Mouse (Mus musculus): ENCODE results near the gene Cldn34a. TPM values are rescaled to one million over a fixed set of nuclear protein-coding genes. Genes with fewer than 3 reads are reported as not detected.
"Not testable (repeated sequence)": the region's sequence is repeated elsewhere in the genome, so short reads cannot be mapped to it uniquely, and the experiment has no call there.

Cldn34a gene
- polyA plus RNA-seq (2012; rRNA removed), result 12.2 and 15.0 TPM in 2 replicates

GRCm38 (mm10) chrX:152563034-152563433, at the start of gene Cldn34a:
Cldn34a (plus strand) TSS chrX:152563334.
- Histone ChIP-seq H3K36me3 (ENCODE audit: control insufficient read depth, insufficient read depth, low read length) (no peaks in the 10 kb centered on the region), H3K4me1 (ENCODE audit: control insufficient read depth, insufficient read depth, low read length) (no peaks in the 10 kb centered on the region), H3K27me3 (ENCODE audit: control insufficient read depth, insufficient read depth, low read length) (no peaks in the 10 kb centered on the region), H3K27ac (ENCODE audit: control insufficient read depth, insufficient read depth, low read depth, low read length) (no peak within 1 kb of the TSS), H3K4me3 (ENCODE audit: control insufficient read depth, low read depth, low read length) (no peak within 1 kb of the TSS)
- TF ChIP-seq CTCF (IDR thresholded peaks at IDR 0.05; ENCODE audit: control insufficient read depth, insufficient read depth, insufficient replicate concordance, low read depth, low read length) (no peak), POLR2A (IDR thresholded peaks at IDR 0.05; ENCODE audit: control insufficient read depth, low read depth, low read length) (no peak)

GRCm38 (mm10) chrX:152518611-152519010, 44.5 kb upstream of the Cldn34a start:
- H3K27ac ChIP-seq (ENCODE audit: control insufficient read depth, insufficient read depth, low read depth, low read length); H3K27me3 ChIP-seq (ENCODE audit: control insufficient read depth, insufficient read depth, low read length): not testable (repeated sequence)

GRCm38 (mm10) chrX:152545736-152546135, 17.4 kb upstream of the Cldn34a start:
- TF ChIP-seq POLR2A (IDR thresholded peaks at IDR 0.05; ENCODE audit: control insufficient read depth, low read depth, low read length), result no peak
- no peaks in the 10 kb centered on the region for H3K36me3 ChIP-seq (ENCODE audit: control insufficient read depth, insufficient read depth, low read length)
- no peak overlapping the region for H3K27ac ChIP-seq (ENCODE audit: control insufficient read depth, insufficient read depth, low read depth, low read length)
- no peak overlapping the region for H3K4me3 ChIP-seq (ENCODE audit: control insufficient read depth, low read depth, low read length)
- no peaks in the 10 kb centered on the region for H3K27me3 ChIP-seq (ENCODE audit: control insufficient read depth, insufficient read depth, low read length)
- peaks cover 5% of the 10 kb centered on the region; the same call in 1 of the 2 replicates for H3K4me1 ChIP-seq (ENCODE audit: control insufficient read depth, insufficient read depth, low read length)

More at GRCm38 (mm10) chrX:152518611-152519010, 44.5 kb upstream of the Cldn34a start:
- not testable (repeated sequence) for H3K36me3 ChIP-seq (ENCODE audit: control insufficient read depth, insufficient read depth, low read length); H3K4me3 ChIP-seq (ENCODE audit: control insufficient read depth, low read depth, low read length); H3K4me1 ChIP-seq (ENCODE audit: control insufficient read depth, insufficient read depth, low read length)

GRCm38 (mm10) chrX:152548180-152548579, 15.0 kb upstream of the Cldn34a start:
- Histone ChIP-seq H3K4me3 (ENCODE audit: control insufficient read depth, low read depth, low read length) (no peak overlapping the region), H3K27me3 (ENCODE audit: control insufficient read depth, insufficient read depth, low read length) (no peaks in the 10 kb centered on the region), H3K4me1 (ENCODE audit: control insufficient read depth, insufficient read depth, low read length) (peaks cover 5% of the 10 kb centered on the region; the same call in 1 of the 2 replicates), H3K27ac (ENCODE audit: control insufficient read depth, insufficient read depth, low read depth, low read length) (no peak overlapping the region), H3K36me3 (ENCODE audit: control insufficient read depth, insufficient read depth, low read length) (no peaks in the 10 kb centered on the region)
- TF ChIP-seq CTCF (IDR thresholded peaks at IDR 0.05; ENCODE audit: control insufficient read depth, insufficient read depth, insufficient replicate concordance, low read depth, low read length) (no peak), POLR2A (IDR thresholded peaks at IDR 0.05; ENCODE audit: control insufficient read depth, low read depth, low read length) (no peak)

- H3K27me3 ChIP-seq (ENCODE audit: control insufficient read depth, insufficient read depth, low read length), result no peaks in the 10 kb centered on the region
- H3K36me3 ChIP-seq (ENCODE audit: control insufficient read depth, insufficient read depth, low read length), result no peaks in the 10 kb centered on the region
- no peaks in the 10 kb centered on the region for H3K4me1 ChIP-seq (ENCODE audit: control insufficient read depth, insufficient read depth, low read length)
- no peak overlapping the region for H3K27ac ChIP-seq (ENCODE audit: control insufficient read depth, insufficient read depth, low read depth, low read length)
- H3K4me3 ChIP-seq (ENCODE audit: control insufficient read depth, low read depth, low read length), result no peak overlapping the region
- TF ChIP-seq POLR2A (IDR thresholded peaks at IDR 0.05; ENCODE audit: control insufficient read depth, low read depth, low read length) (no peak), CTCF (IDR thresholded peaks at IDR 0.05; ENCODE audit: control insufficient read depth, insufficient read depth, insufficient replicate concordance, low read depth, low read length) (no peak)
Observed at GRCm38 (mm10) chrX:152557446-152557845, 5.7 kb upstream of the Cldn34a start.

Other genes starting within 250 kb of the Cldn34a start
- gene Kantr, start 235.8 kb upstream of the Cldn34a start, polyA plus RNA-seq (2012; rRNA removed), result 1.8 and 2.6 TPM in 2 replicates
- gene Tspyl2, start 220.9 kb upstream of the Cldn34a start, polyA plus RNA-seq (2012; rRNA removed), result 26.1 and 31.7 TPM in 2 replicates
- 0.38 and 0.47 TPM in 2 replicates for gene Gpr173, start 194.6 kb upstream of the Cldn34a start, polyA plus RNA-seq (2012; rRNA removed)
- gene Shroom2, start 206.1 kb downstream of the Cldn34a start, polyA plus RNA-seq (2012; rRNA removed), result 0.87 and 0.90 TPM in 2 replicates
- not detected in 2 replicates for gene Gpr143, start 218.6 kb downstream of the Cldn34a start, polyA plus RNA-seq (2012; rRNA removed)